Mouse (Mus musculus) adrenal gland, adult (tissue): ENCODE results near the gene Slc25a18.

ENCODE experiments used
- DNase-seq, 2 experiments: peaks; one replicate each; pipeline ENCODE4 v3.0.0; 2022 to 2023; ENCODE audit warnings: low spot score in 1 of 2; ENCODE audit not compliant: inconsistent age in 2 of 2

Slc25a18 gene

GRCm38 (mm10) chr6:120796111-120796510, 22.7 kb downstream of the Slc25a18 start:
- DNase-seq, result no peak

- no peak for DNase-seq
Measured at GRCm38 (mm10) chr6:120798019-120798418, 24.6 kb downstream of the Slc25a18 start.

- DNase-seq, result no peak
Measured at GRCm38 (mm10) chr6:120798905-120799304, 25.5 kb downstream of the Slc25a18 start.

GRCm38 (mm10) chr6:120799581-120800041, 26.2 kb downstream of the Slc25a18 start:
- DNase-seq, result no peak

GRCm38 (mm10) chr6:120806999-120807737, 33.8 kb downstream of the Slc25a18 start:
- DNase-seq, result peak in 1 of 2 experiments; percentile 72

- DNase-seq, result peak in 1 of 2 experiments; percentile 41
Measured at GRCm38 (mm10) chr6:120807738-120808081, 34.3 kb downstream of the Slc25a18 start.

- peak in 1 of 2 experiments; percentile 69 for DNase-seq
Measured at GRCm38 (mm10) chr6:120811999-120812398, 38.6 kb downstream of the Slc25a18 start.

- peak in 1 of 2 experiments; percentile 78 for DNase-seq
Measured at GRCm38 (mm10) chr6:120819294-120819693, 45.9 kb downstream of the Slc25a18 start.

GRCm38 (mm10) chr6:120820144-120820543, 46.8 kb downstream of the Slc25a18 start:
- peak in 1 of 2 experiments; percentile 76 for DNase-seq

- DNase-seq, result no peak
Measured at GRCm38 (mm10) chr6:120820941-120821340, 47.6 kb downstream of the Slc25a18 start.

GRCm38 (mm10) chr6:120821715-120822114, 48.3 kb downstream of the Slc25a18 start:
- DNase-seq, result no peak

- DNase-seq, result peak; percentile 95 to 97
Measured at GRCm38 (mm10) chr6:120822307-120822928, 49.0 kb downstream of the Slc25a18 start, which contains the start of gene Atp6v1e1. Gene Atp6v1e1, minus strand, starts transcription at chr6:120822793.

GRCm38 (mm10) chr6:120822937-120823614, 49.7 kb downstream of the Slc25a18 start:
- DNase-seq, result peak in 1 of 2 experiments; percentile 61

- DNase-seq, result no peak
Measured at GRCm38 (mm10) chr6:120830056-120830455, 56.7 kb downstream of the Slc25a18 start.

- DNase-seq, result no peak
Measured at GRCm38 (mm10) chr6:120830866-120831608, 57.7 kb downstream of the Slc25a18 start.

- no peak for DNase-seq
Measured at GRCm38 (mm10) chr6:120832097-120832496, 58.7 kb downstream of the Slc25a18 start.

- DNase-seq, result no peak
Measured at GRCm38 (mm10) chr6:120834766-120835321, 61.5 kb downstream of the Slc25a18 start.

- peak; percentile 97 to 99 for DNase-seq
Measured at GRCm38 (mm10) chr6:120835474-120836374, 62.3 kb downstream of the Slc25a18 start, which contains the start of gene Bcl2l13. Gene Bcl2l13, plus strand, starts transcription at chr6:120836212.

- no peak for DNase-seq
Measured at GRCm38 (mm10) chr6:120836389-120837151, 63.2 kb downstream of the Slc25a18 start.
